Mouse (Mus musculus) left cerebral cortex, postnatal 14 days (tissue): ENCODE results near the gene Gsk3a. TPM values are rescaled to one million over a fixed set of nuclear protein-coding genes. Genes with fewer than 3 reads are reported as not detected.
A peak's percentile ranks its signal among the peaks of the same experiment; 100 is the strongest.

Source experiments
- DNase-seq, 2 experiments: peaks; one replicate each; pipeline ENCODE4 v3.0.0; 2021 to 2022; ENCODE audit warnings: low spot score in 2 of 2, mixed read lengths in 1 of 2
- intact Hi-C: fragments of 180-260 bp; cut with DNase I; formaldehyde crosslinking; loops from one replicate; pipeline ENCODE4 v1.15.1; 2025
- total RNA-seq, 2 experiments: library from RNA; stranded (reverse); gene quantifications; 2 replicates each; pipeline ENCODE4 v1.2.3; 2021

Gene Gsk3a
- total RNA-seq, 2 experiments from 2014 or later: 201 to 203 TPM

DNA sequence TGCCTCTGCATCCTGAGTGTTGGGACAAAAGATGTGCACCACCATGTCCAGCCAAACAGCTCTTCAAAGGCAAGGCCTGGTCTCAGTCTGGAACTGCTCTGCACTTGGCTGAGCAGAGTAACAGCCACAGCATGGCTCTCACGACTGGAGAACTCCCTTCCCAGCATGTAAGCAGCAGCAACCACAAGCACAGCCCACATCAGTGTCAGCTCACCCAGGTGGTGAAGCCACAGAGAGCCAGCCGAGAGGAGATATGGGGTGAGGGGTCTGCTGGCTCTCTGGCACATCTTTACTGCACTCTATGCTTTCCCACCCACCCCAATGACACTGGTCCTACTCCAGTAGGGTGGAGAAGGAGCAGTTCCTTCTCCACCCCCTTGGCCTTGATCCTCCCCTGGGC is 4.6 kb downstream of the Gsk3a start:
- DNase-seq: no peak
- intact Hi-C loops: no loop called here

DNA sequence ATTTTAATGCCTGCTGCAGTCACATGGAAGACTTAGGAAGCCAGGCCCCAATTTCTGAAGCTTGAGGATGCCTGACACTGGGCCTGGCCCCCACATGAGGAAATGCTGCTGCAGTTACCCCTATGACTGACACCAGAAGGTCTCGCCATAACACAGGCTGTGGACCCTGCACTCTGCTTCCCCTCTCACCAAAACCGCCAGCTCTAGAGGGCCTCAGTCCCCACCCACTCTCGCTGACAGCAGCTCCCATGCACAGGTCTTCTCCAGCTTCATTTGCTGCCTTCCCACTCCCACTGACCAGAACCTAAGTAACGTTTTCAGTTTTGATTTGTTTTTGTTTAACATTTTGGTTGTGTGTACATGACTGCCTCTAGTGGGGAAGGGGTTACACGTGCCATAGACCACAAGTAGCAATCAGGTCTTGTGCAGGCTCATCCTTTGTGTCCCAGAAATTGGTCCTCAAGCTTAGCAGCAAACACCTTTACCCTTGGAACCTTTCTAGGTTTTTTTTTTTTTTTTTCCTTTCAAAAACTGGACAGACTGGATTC is 5.5 kb downstream of the Gsk3a start:
- DNase-seq: no peak
- intact Hi-C loops: no loop called here

DNA sequence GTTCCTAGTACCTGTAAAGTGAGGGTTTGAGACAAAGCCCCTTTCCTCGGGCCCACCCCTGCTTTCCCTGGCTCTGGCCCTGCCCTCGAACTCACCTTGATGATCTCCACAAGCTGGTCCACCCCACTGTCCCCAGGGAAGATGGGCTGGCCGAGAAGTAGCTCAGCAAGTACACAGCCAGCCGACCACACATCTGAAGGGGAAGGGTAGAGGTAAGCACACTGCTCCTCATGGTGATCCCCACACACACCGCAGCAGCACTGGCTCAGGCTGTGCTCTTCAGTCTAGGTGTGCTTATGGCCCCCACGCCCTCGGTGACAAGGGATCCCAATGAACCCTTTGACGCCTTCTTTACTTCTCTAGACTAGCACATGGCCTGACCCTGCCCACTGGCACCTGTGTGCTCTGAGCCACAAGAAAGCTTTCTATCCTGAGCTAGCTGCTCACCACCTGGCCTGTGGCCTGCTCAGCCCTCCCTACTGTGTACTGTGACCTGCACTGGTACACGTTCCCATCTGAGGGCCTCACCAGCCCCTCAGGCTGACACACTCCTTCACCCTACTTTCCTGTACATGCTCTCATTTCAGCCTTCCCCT is 6.9 kb downstream of the Gsk3a start:
- intact Hi-C loops: no loop called here

DNA sequence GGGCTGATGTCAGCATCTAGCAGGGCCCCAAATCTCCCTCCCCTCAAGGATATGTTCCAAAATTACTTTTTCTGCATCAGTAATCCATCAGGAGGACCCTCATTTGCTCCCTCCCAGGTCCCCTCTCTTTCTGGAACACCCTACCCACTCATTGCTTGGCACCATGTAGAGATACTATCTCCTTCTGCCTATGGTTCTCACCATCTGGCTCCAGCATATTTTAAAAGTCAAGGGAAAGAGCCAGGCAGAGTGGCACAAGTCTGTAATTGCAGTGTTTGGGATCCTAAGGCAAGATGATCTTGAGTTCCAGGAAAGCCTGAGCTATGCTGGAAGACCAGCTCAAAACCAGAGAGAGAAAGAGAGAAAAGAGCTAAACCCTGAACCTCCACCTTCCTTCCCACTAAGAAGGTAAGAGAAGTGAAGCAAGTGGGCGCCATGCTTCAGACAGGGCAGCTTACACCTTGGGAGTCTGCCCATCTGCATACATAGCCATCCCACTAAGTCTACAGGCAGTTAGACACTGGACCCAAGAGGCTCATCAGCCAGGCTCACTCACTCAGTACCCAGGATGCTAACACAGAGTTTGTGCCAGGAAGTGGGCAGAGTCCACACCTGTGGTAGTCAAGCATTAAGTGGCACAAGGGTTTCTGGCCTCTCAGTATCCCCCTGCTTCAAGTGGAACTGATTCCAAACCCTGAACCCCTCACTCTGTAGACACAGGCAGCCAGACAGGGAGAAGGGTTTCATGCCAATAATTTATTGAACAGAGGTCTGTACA is 9.9 kb downstream of the Gsk3a start:
- no peak for DNase-seq
- intact Hi-C loops: no loop called here

More for the DNA sequence above, 6.9 kb downstream of the Gsk3a start:
- no peak for DNase-seq

DNA sequence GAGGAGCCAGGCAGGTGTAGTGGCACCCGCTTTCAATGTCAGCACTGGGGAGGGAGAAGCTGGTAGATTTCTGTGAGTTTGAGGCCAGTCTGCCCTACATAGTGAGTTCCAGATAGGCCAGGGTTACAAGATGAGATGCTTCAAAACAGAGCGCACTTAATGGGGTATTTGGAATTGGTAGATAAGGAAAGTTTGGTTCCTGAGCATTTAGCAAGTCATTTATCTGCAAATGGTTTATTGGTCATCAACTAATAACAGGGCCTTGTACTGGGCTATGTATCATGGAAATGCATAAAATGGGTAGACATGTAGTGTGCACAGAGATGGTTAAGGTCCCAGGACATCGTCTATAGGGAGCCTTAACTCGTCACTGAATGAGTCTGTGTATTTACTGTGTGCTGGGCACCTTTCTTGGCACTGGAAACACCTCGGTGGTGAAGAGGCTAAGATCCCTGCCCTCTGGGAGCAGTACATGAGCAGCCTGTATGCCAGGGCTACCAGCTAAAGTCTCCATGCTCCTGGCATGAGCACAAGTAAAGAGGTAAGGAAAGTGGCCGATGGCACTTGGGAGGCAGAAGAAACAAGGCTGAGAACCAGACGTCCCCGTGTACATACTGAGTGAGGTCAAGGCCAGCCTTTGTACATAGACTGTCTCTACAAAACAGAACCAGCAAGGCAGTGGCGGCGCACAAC is 15.2 kb downstream of the Gsk3a start:
- intact Hi-C loops: no loop called here
- DNase-seq: no peak

DNA sequence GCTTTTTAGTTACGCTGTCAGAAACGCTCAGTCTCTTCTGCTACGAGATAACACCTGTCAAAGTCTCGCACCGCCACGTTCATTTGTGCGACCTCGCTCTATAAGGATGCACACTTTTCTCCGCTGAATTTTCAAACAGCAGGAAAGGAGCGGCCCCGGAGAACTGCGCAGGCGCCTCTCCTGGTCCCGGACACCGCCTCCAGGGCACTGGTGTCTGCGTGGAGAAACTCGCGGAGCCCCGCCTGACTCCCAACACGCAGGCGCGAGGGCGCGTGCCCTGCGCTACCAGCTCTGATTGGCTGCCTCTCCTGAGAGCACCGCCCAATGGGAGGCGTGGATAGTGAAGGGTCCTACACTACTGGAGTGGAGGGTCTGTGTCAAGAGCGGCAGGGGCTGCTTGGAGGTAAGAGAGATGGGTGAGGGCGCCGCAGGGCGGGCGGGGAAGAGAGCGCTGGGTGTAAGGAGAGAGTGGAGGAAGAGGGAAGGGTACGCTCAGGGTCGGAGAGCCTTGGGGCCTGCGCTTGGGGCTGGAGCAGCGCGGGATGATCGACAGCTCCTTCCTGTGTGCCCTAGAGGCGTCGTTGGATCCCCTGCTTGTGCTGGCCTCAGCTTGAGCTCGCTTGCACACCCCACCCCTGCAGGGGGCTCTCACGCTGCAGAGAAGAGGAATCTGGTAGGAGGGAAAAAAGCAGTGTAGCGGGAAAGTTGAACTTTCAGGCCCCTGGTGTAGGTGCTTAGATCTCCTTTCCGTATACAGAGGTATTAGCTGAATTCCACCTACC is 16.4 kb downstream of the Gsk3a start, which contains the start of gene Zfp526:
TSS of gene Zfp526 (plus strand) at position 324 of the 782 bp plus-strand sequence.
- intact Hi-C loops: no loop called here
- DNase-seq: peak; percentile 98 to 99

DNA sequence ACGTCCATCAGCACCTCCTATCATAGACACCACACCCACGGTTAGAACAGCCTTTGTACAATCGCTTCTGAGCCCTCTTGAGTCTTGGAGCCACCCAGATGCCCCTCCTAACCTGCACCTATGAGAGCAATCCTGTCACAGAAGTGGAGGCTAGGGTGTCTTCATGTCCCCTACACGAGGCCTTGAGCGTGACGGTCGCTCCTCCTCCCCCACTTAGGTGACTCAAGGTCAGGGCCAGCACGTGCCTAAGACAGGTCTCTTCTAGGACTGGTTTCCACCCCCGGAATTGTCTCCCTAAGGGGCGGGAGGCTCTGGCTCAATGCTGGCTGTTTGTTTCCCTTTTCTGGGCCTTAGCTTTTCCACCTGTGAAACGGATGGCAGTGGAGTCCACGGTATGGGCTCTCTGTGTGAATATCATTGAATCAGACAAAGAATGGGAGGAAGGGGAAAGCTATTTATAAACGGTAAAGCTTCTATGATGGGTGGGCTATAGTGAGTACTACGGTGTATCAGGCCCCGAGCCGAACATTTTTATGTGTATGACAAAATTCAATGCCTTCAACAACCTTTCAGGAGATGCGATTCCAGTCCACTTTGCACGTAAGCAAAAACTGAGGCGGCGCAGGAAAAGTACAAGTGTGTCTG is 17.1 kb downstream of the Gsk3a start, which contains the start of gene Dedd2:
TSS of gene Dedd2 (minus strand) at position 159 of the 645 bp plus-strand sequence.
- DNase-seq: no peak
- intact Hi-C loops: no loop called here

DNA sequence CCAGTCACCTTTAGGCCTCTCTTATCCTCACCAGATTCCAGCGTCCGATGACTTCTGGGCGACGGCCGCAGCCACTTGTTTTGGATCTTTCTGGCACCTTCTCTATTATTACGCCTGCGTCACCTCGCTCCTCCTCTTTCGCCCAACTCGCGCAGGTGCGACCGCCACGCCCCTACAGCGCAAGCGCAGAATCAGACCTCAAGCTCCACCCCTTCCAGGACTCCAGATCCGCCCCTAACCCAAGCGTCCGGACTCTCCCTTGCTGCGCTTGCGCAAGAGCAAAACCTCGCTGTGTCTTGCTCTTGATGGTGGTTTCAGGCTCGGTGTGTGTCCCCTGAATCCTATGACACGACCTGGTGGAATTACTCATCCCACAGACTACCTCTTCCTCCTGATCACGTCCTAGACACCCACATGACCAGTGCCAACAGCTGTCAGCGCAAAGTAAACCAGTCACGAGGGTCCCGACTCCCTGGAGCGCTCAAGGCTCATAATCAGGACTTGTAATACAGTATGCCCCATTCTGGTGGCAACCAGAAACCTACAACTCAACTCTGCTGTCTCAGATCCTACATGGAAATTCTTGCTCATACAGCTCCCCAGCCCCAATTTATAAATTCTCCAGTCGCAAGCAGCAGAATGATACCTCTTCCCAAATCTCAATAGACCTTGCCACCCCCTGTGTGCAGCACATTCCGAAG is 17.7 kb downstream of the Gsk3a start:
- peak; percentile 94 to 95 for DNase-seq

DNA sequence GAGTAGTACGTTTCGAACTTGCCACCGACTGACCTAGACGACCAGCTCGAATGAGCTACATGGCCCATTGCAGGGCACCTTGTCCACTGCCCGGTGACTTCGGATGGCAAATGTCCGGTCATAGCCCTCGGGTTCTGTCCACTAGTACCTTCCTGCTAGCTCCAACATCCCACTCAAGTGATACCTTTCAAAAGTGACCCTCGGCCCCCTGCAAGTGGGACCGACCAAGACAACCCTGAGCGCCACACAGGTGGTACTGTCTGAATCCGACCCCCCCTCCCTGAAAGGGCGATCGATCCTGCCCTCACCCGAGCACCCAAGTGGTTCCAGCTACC is 18.3 kb downstream of the Gsk3a start:
- peak in 1 of 2 experiments; percentile 31 for DNase-seq
- intact Hi-C loops: no loop called here

More for the DNA sequence above, 17.7 kb downstream of the Gsk3a start:
- intact Hi-C loops: no loop called here

DNA sequence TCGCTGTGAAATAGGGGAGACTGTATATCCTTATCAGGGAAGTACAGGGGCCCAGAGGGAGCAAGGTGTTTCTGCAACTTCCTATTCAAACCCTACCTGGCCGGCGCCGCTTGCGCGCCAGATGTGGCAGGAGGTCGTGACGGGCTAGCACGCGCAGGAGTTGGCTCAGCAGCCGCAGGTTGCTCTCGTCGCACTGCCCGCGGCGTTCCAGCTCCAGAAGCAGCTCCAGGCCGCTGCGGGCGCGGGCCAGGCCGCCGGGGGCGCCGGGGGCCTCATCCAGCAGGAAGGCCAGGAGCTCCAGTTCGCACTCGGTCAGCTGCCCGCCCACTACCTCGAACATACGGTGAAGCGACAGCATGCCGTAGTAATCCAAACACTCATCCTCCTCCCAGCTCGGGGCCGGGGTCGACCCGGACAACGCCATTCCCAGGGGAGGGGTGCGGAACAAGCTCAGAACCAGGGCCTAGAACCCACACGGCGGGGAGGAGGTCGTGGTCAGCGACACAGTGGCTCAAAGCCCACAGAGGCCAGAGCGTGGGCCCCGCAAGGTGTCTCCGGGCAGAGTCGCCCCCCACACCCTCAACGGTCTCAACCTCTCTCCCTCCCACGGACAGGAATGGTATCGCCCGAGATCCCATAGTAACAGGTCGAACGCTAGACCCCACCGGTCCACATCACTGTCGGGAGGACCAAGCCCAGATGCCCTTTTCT is 18.8 kb downstream of the Gsk3a start:
- intact Hi-C loops: no loop called here
- DNase-seq: peak in 1 of 2 experiments; percentile 37

DNA sequence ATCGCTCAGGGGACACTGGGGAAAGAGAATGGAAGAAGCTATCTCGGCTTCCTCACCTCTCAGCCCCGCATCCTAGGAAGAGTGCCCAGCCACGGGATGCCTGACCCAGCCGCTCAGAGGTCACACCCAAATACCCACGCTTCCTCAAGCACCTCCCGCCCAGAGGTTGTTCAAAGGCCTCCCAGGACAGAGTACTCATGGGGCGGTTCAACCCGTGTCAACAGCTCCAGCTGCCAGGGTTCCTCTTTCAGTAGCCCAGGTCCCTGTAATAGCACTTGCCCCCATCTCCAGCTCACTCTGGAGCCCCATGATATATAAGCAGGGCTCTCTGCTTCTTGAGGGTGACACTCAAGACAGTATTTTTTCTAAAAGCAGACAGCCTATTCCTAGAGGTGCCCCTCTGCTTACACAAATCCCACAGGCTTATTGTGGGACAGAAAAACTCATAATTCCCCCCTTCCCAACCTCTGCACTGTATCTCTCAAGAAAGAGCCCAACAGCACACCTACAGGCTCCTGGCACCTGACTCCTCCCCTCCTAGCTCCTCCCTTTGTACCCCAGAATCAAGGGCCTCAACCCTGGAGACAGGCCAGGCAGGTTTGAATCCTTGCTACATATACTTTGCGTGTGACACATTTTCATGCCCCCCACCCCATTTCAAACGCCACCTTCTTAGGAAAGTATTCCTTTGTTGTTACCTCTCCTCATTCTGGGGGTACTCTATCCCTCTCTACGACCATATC is 19.8 kb downstream of the Gsk3a start:
- DNase-seq: no peak
- intact Hi-C loops: no loop called here

DNA sequence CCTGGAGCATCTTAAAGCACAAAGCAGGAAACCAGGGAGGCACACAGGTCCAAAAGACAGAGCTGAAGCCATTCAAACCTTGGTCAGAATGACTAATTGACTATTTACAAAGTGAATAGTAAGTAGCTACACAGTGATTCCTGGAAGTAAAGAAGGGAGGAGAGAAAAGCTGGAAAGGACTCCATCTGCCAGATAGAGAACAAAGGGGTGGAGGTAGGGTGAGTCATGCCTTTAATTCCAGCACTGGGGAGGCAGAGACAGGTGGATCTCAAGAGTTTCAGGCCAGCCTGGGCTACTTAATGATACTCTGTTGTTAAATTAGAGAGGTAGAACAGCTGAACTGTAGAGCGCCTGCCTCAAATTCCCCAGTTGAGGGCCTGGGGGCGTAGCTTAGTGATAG is 23.5 kb downstream of the Gsk3a start:
- intact Hi-C loops: no loop called here
- no peak for DNase-seq

DNA sequence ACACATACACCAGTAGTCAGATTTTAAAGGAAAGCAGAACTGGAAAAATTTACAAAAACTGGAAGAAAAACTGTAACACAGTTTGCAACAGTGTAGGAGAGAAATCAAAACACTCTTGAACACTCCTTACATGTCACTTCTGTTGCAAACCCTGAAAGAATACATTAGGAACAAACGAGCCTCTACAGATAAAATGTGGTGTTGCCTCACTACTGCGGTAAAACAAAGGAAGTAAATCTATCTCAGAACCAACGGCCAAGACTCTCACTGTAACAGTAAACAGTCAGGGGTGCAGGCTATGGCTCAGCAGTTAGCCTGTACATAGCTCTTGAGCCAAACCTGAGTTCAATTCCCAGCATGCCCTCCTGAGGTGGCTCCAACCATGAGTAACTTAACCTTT is 24.6 kb downstream of the Gsk3a start:
- intact Hi-C loops: no loop called here
- DNase-seq: no peak

DNA sequence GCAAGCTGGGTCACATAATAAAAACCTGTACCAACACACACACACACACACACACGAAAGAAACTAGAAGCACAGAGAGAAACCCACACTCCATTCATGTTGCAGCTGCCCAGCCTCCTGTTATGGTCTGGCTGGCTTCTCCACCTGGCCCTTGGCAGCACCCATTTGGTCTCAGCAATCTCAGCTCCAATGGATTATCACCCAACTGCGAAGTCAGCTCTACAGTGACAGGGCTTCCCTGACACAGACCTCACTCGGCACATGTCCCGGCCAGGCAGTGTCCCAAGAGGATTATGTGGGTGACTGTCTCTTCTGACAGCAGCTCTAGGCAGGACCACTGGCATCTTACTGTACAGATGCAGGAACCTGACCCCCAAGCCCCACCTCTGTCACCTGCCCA is 27.2 kb downstream of the Gsk3a start:
- DNase-seq: no peak
- intact Hi-C loops: no loop called here

DNA sequence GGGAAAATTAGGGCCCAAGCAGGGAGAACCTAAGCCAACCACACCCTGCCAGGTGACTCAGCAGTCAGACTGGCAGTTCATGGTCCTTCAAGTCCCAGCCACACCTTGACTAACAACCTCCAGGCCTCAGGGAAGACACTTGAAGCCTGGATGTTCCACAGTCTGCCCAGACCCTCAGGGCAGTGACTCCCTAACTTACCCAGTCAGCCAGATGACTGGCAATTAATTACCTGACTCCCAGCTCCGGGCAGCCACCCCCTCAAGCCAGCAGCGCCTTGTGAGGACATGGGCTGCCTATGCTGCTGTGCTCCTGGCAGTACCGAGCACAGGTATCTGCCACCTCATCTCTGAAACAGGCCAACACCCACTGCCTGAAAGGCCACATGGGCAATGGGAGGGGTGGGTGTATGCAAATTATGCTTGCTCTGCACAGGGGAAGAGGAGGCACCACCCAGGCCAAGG is 28.5 kb downstream of the Gsk3a start:
- DNase-seq: no peak
- intact Hi-C loops: no loop called here

DNA sequence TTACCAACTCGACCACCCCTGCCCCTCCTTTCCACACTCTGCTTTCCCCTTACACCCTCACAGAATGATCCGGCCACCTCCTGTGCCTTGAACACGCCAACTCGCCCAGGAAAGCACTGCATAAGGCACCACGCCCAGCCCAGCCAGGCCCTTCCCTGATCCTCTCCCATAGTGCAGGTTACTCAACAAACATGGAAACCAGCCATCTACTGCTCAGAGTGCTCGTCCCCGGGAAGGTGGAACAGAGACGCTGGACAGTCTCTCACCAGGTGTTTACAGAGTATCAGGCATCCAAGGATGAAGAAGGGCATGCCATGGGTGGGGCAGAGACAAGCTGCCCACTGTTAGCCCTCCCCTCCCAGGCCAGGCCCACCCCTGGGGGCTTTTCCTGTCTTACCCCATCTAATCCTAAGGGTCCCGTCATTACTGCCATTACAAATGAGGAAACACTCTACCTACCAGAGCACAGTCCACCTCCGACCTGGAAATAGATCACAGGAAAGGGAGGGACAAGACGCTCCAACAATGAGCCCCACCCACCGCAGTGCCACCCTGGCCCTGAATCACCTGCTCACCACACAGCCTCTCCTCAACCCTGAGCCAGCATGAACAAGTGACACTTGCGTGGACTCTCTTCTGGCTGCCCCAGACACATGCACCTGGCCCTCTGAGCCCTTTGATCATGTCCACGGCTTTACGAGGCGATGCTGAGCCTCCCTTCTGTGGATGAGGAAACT is 31.4 kb downstream of the Gsk3a start:
- DNase-seq: no peak
- intact Hi-C loops: no loop called here
